Mouse (Mus musculus): Measurements from ENCODE around the gene Stat4.

- TF ChIP-seq TAL1 (IDR thresholded peaks at IDR 0.05; ENCODE audit: low read length): no peak
- no peak for TF ChIP-seq GATA1 (IDR thresholded peaks at IDR 0.05; ENCODE audit: low read length)
Observed at GRCm38 (mm10) chr1:51996751-51997659, 10.1 kb downstream of the Stat4 start.

All from erythroblast, embryonic 14.5 days (primary cell).